Mouse (Mus musculus) erythroblast, adult 5-6 weeks (primary cell): ENCODE data around the gene Itfg1. TPM values are rescaled to one million over a fixed set of nuclear protein-coding genes. Genes with fewer than 3 reads are reported as not detected.

Experiments
- ATAC-seq: replicated peaks from 2 replicates; pipeline ENCODE4 v1.8.0; 2016; ENCODE audit warnings: moderate number of reproducible peaks, mild to moderate bottlenecking, moderate TSS enrichment, inconsistent platforms; ENCODE audit not compliant: poor library complexity, low FRiP score, severe bottlenecking
- total RNA-seq, 2 experiments: library from RNA; stranded (forward) in 1 of 2; stranded (reverse) in 1 of 2; fragments of 150-400 nt in 1 of 2; fragments of 200-764, 138-1000 nt in 1 of 2; gene quantifications; 2 replicates each; pipeline versions ENCODE4 v1.2.3 to v1.2.4; 2015 to 2017; ENCODE audit warnings: low replicate concordance in 2 of 2

Itfg1 gene
- total RNA-seq, 2 experiments from 2014 or later, result 19.4 to 20.4 TPM

GRCm38 (mm10) chr8:85783871-85784270 is 56.9 kb downstream of the Itfg1 start:
- ATAC-seq, result no peak

- ATAC-seq, result no peak
Observed at GRCm38 (mm10) chr8:85780091-85780490, 60.6 kb downstream of the Itfg1 start.

DNA sequence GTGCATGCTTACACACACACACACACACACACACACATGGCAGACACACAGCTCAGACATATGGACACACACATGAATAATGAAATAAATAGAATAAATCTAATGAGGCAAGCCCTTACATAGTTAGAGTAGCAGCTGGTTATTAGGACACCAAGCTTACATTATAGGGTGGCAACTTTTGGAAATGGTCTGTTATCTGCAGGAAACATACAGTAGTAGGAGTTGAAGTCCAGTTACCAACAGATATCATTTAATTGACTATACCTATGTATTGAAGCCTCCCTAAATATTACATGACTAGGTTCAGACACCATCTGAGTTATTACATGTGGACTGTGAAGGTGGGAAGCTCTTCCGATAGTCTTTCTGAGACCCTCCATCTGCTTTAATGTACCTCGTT is 95.7 kb downstream of the Itfg1 start:
- ATAC-seq, result peak; percentile 72

DNA sequence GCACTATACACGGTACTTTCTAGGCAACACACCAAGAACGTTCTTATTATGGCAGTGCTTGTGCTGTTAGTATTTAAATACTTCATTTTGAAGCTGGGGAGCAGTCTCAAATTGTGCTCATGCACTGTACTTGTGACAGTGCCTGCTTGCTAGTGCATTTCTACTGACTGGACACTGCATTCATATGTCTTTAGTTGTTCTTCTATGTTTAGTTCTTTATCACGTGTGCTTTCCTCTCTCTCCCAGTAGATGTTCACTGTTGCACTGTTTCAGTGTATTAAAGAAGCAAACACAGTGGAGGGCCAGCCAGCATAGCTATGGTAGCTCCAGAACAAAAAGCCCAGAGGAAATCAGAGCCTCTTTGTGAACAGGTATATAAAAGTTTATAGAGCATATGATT is 110.2 kb downstream of the Itfg1 start:
- no peak for ATAC-seq

GRCm38 (mm10) chr8:85717271-85717670 is 123.5 kb downstream of the Itfg1 start:
- no peak for ATAC-seq

DNA sequence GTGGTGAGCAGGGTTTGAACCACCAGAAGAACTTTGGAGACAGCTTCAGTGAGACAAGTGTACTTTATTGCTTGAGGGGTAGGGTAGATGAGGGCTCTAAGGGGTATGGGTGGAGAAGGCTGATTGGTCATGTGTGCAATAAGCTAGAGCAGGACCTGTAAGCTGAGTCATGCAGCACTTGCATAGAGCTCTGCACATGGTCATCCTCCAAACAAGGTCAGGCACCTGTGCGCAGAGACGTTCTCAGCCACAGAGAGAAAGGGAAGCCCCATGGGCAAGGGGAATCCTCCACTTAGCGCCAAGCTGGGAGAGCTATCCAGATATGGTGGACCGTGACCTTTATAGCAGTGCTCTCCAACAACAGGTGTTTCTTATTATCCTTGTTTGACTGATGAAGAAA is 124.0 kb downstream of the Itfg1 start:
- ATAC-seq, result no peak

- ATAC-seq, result no peak
Observed at GRCm38 (mm10) chr8:85706988-85707387, 133.7 kb downstream of the Itfg1 start.

DNA sequence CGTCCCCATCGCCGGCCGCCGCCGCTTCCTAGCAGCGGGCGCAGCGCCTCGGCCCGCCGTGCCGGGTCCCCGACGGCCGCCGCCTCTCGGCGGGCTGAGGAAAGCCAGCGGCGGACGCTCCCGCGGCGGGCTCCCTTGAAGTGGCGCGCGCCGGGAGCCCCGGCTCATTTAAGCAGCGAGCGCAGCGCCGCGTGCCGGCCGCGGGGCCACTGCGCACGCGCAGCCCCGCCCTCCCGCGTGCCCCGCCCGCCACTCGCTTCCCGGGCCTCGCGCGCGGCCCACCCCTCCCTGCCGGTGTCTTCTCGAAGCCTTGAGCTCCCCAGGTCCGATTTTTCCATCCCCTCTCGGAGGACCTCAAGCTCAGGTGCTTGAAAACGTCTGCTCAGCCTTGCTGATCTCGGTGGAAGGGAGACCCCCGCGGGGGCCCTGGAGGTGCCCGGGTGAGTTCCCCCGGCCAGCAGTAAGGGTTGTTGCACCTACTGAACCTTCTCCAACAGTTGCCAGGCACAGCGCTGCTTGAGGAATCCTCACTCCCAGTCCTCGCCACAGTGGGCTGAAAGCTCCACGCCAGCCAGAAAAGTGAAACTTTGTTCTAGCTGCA is 139.9 kb downstream of the Itfg1 start, which contains the start of gene Neto2:
Gene Neto2, minus strand, starts transcription at position 174 of the 601 bp plus-strand sequence.
- ATAC-seq, result peak; percentile 57

DNA sequence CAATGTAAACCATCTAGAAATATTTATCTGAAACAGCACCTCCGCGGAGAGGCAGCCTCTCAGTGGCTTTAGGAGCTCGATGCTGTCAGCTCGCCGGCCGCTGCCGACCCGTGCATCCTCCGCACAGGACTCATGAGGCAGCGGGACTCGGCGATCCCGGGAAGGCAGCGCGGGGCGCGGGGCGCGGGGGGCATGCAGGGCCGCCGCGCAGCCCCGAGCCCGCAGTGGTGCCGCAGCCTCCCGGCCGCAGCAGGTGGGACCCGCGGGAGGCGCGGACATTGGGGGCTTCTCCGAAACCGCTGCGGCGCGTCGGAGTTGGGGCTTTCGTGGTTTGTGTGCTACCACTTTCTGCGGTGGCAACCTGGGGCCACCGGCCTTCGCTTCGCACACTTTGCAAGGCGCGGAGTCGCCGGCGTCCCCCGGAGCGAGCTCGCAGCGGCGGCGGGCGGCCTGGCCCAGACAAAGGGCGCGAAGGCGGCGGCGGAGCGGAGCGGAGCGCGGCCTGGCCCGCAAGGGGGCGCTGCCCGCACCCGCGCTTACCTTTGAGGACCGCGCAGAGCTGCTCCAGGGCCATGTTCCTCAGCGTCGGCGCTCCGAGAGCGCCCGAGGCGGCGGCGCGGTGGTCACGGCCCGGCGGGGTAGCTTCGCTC is 140.5 kb downstream of the Itfg1 start:
- ATAC-seq, result peak; percentile 53; the same call in 1 of the 2 replicates

- ATAC-seq, result peak; percentile 89
Observed at GRCm38 (mm10) chr8:85699051-85699450, 141.7 kb downstream of the Itfg1 start.

Other genes starting within 250 kb of the Itfg1 start
- gene Neto2, start 140.0 kb downstream of the Itfg1 start, total RNA-seq (2015; ENCODE audit: low replicate concordance), result 3.8 and 8.5 TPM in 2 replicates
- 2.6 and 3.9 TPM in 2 replicates for gene Neto2, start 140.0 kb downstream of the Itfg1 start, total RNA-seq (2017; ENCODE audit: low replicate concordance)
- gene Phkb, start within 50 bp of the Itfg1 start, total RNA-seq (2015; ENCODE audit: low replicate concordance), result 11.7 and 25.3 TPM in 2 replicates
- 9.3 and 9.7 TPM in 2 replicates for gene Phkb, start within 50 bp of the Itfg1 start, total RNA-seq (2017; ENCODE audit: low replicate concordance)